Mouse (Mus musculus): ENCODE data around the gene Ubald1. TPM values are rescaled to one million over a fixed set of nuclear protein-coding genes. Genes with fewer than 3 reads are reported as not detected.

Ubald1 gene
- polyA plus RNA-seq, 1 experiment = 31.1 TPM

- H3K4me1 ChIP-seq (ENCODE audit: control insufficient read depth, insufficient read depth, low read length) = no peaks in the 10 kb centered on the region
- no peak for TF ChIP-seq EP300 (IDR thresholded peaks at IDR 0.05; ENCODE audit: insufficient read depth, low read depth, low read length)
- no peak for TF ChIP-seq POLR2A (IDR thresholded peaks at IDR 0.05; ENCODE audit: insufficient read depth, low read length)
- H3K27ac ChIP-seq (ENCODE audit: insufficient read depth, low read length) = no peak overlapping the region
- no peak overlapping the region for H3K9ac ChIP-seq (ENCODE audit: low read depth, poor library complexity, severe bottlenecking)
- no peak overlapping the region for H3K4me3 ChIP-seq (ENCODE audit: low read depth, low read length)
- H3K36me3 ChIP-seq (ENCODE audit: control insufficient read depth, insufficient read depth, low read length, poor library complexity, severe bottlenecking) = no peaks in the 10 kb centered on the region
- no peaks in the 10 kb centered on the region for H3K27me3 ChIP-seq (ENCODE audit: control insufficient read depth, insufficient read depth, low read length, poor library complexity, severe bottlenecking)
- no peaks in the 10 kb centered on the region for H3K9me3 ChIP-seq (replicated peaks; ENCODE audit: control insufficient read depth, insufficient read depth, low read length, poor library complexity, severe bottlenecking)
These were observed 33.1 kb downstream of the Ubald1 start for GRCm38 (mm10) chr16:4847041-4847440.

GRCm38 (mm10) chr16:4840231-4840630 is 39.9 kb downstream of the Ubald1 start:
- Histone ChIP-seq H3K27ac (ENCODE audit: insufficient read depth, low read length) (no peak overlapping the region), H3K27me3 (ENCODE audit: control insufficient read depth, insufficient read depth, low read length, poor library complexity, severe bottlenecking) (no peaks in the 10 kb centered on the region), H3K9me3 (replicated peaks; ENCODE audit: control insufficient read depth, insufficient read depth, low read length, poor library complexity, severe bottlenecking) (no peaks in the 10 kb centered on the region), H3K9ac (ENCODE audit: low read depth, poor library complexity, severe bottlenecking) (no peak overlapping the region), H3K4me1 (ENCODE audit: control insufficient read depth, insufficient read depth, low read length) (no peaks in the 10 kb centered on the region), H3K4me3 (ENCODE audit: low read depth, low read length) (no peak overlapping the region), H3K36me3 (ENCODE audit: control insufficient read depth, insufficient read depth, low read length, poor library complexity, severe bottlenecking) (no peaks in the 10 kb centered on the region)
- no peak for TF ChIP-seq EP300 (IDR thresholded peaks at IDR 0.05; ENCODE audit: insufficient read depth, low read depth, low read length)
- no peak for TF ChIP-seq POLR2A (IDR thresholded peaks at IDR 0.05; ENCODE audit: insufficient read depth, low read length)
- TF ChIP-seq CTCF (IDR thresholded peaks at IDR 0.05; ENCODE audit: low read depth, low read length) = no peak

GRCm38 (mm10) chr16:4839552-4839951 is 40.6 kb downstream of the Ubald1 start:
- Histone ChIP-seq H3K4me3 (ENCODE audit: low read depth, low read length) (no peak overlapping the region), H3K4me1 (ENCODE audit: control insufficient read depth, insufficient read depth, low read length) (no peaks in the 10 kb centered on the region), H3K36me3 (ENCODE audit: control insufficient read depth, insufficient read depth, low read length, poor library complexity, severe bottlenecking) (no peaks in the 10 kb centered on the region), H3K27me3 (ENCODE audit: control insufficient read depth, insufficient read depth, low read length, poor library complexity, severe bottlenecking) (no peaks in the 10 kb centered on the region), H3K9ac (ENCODE audit: low read depth, poor library complexity, severe bottlenecking) (no peak overlapping the region), H3K9me3 (replicated peaks; ENCODE audit: control insufficient read depth, insufficient read depth, low read length, poor library complexity, severe bottlenecking) (no peaks in the 10 kb centered on the region), H3K27ac (ENCODE audit: insufficient read depth, low read length) (no peak overlapping the region)
- TF ChIP-seq POLR2A (IDR thresholded peaks at IDR 0.05; ENCODE audit: insufficient read depth, low read length) (no peak), EP300 (IDR thresholded peaks at IDR 0.05; ENCODE audit: insufficient read depth, low read depth, low read length) (no peak), CTCF (IDR thresholded peaks at IDR 0.05; ENCODE audit: low read depth, low read length) (no peak)

- Histone ChIP-seq H3K27ac (ENCODE audit: insufficient read depth, low read length) (no peak overlapping the region), H3K27me3 (ENCODE audit: control insufficient read depth, insufficient read depth, low read length, poor library complexity, severe bottlenecking) (no peaks in the 10 kb centered on the region), H3K9ac (ENCODE audit: low read depth, poor library complexity, severe bottlenecking) (no peak overlapping the region), H3K4me3 (ENCODE audit: low read depth, low read length) (no peak overlapping the region), H3K9me3 (replicated peaks; ENCODE audit: control insufficient read depth, insufficient read depth, low read length, poor library complexity, severe bottlenecking) (no peaks in the 10 kb centered on the region), H3K4me1 (ENCODE audit: control insufficient read depth, insufficient read depth, low read length) (no peaks in the 10 kb centered on the region), H3K36me3 (ENCODE audit: control insufficient read depth, insufficient read depth, low read length, poor library complexity, severe bottlenecking) (no peaks in the 10 kb centered on the region)
- TF ChIP-seq CTCF (IDR thresholded peaks at IDR 0.05; ENCODE audit: low read depth, low read length) (no peak), POLR2A (IDR thresholded peaks at IDR 0.05; ENCODE audit: insufficient read depth, low read length) (no peak), EP300 (IDR thresholded peaks at IDR 0.05; ENCODE audit: insufficient read depth, low read depth, low read length) (no peak)
These were observed 42.5 kb downstream of the Ubald1 start for GRCm38 (mm10) chr16:4837631-4838030.

GRCm38 (mm10) chr16:4835191-4835590 is 44.9 kb downstream of the Ubald1 start, which contains the start of gene 4930562C15Rik:
4930562C15Rik (plus strand) TSS chr16:4835416.
- no peak within 1 kb of the TSS for H3K27ac ChIP-seq (ENCODE audit: insufficient read depth, low read length)
- TF ChIP-seq CTCF (IDR thresholded peaks at IDR 0.05; ENCODE audit: low read depth, low read length) (no peak), POLR2A (IDR thresholded peaks at IDR 0.05; ENCODE audit: insufficient read depth, low read length) (no peak), EP300 (IDR thresholded peaks at IDR 0.05; ENCODE audit: insufficient read depth, low read depth, low read length) (no peak)
- H3K4me1 ChIP-seq (ENCODE audit: control insufficient read depth, insufficient read depth, low read length) = no peaks in the 10 kb centered on the region
- no peak within 1 kb of the TSS for H3K9ac ChIP-seq (ENCODE audit: low read depth, poor library complexity, severe bottlenecking)
- no peak within 1 kb of the TSS for H3K4me3 ChIP-seq (ENCODE audit: low read depth, low read length)
- no peaks in the 10 kb centered on the region for H3K9me3 ChIP-seq (replicated peaks; ENCODE audit: control insufficient read depth, insufficient read depth, low read length, poor library complexity, severe bottlenecking)
- no peaks in the 10 kb centered on the region for H3K27me3 ChIP-seq (ENCODE audit: control insufficient read depth, insufficient read depth, low read length, poor library complexity, severe bottlenecking)
- H3K36me3 ChIP-seq (ENCODE audit: control insufficient read depth, insufficient read depth, low read length, poor library complexity, severe bottlenecking) = no peaks in the 10 kb centered on the region

- Histone ChIP-seq H3K27me3 (ENCODE audit: control insufficient read depth, insufficient read depth, low read length, poor library complexity, severe bottlenecking) (no peaks in the 10 kb centered on the region), H3K9ac (ENCODE audit: low read depth, poor library complexity, severe bottlenecking) (no peak overlapping the region), H3K27ac (ENCODE audit: insufficient read depth, low read length) (no peak overlapping the region), H3K4me1 (ENCODE audit: control insufficient read depth, insufficient read depth, low read length) (no peaks in the 10 kb centered on the region), H3K9me3 (replicated peaks; ENCODE audit: control insufficient read depth, insufficient read depth, low read length, poor library complexity, severe bottlenecking) (no peaks in the 10 kb centered on the region), H3K36me3 (ENCODE audit: control insufficient read depth, insufficient read depth, low read length, poor library complexity, severe bottlenecking) (no peaks in the 10 kb centered on the region), H3K4me3 (ENCODE audit: low read depth, low read length) (no peak overlapping the region)
- TF ChIP-seq EP300 (IDR thresholded peaks at IDR 0.05; ENCODE audit: insufficient read depth, low read depth, low read length) (no peak), CTCF (IDR thresholded peaks at IDR 0.05; ENCODE audit: low read depth, low read length) (no peak), POLR2A (IDR thresholded peaks at IDR 0.05; ENCODE audit: insufficient read depth, low read length) (no peak)
These were observed 46.3 kb downstream of the Ubald1 start for GRCm38 (mm10) chr16:4833858-4834257.

Measured in ES-Bruce4 (cell line).